ENCODE assay signal across 12 mouse cellular contexts in the genomic region with DNA sequence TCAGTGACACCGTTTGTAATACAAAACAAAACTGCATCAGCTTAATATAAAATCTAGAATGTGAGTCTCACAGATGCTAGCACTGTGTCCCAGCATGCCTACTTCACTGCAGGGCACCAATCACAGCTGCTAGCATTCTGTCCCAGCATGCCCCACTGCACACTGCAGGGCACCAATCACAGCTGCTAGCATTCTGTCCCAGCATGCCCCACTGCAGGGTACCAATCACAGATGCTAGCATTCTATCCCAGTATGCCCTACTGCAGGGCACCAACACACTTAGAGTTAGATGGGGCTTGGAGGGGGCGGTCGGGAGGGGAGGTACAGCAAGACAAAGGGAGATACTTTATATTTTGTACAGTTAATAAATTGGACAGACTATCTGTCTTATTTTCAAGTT. TPM values are rescaled to one million over a fixed set of nuclear protein-coding genes. Genes with fewer than 3 reads are reported as not detected.
A peak's percentile ranks its signal among the peaks of the same experiment; 100 is the strongest.
DNase-seq lines count a peak whose midpoint lies in the region; ATAC-seq and TF ChIP-seq lines count a peak whose summit lies in the region.
"Had no signal": no experiment of that assay in that cellular context is flagged by ENCODE, and none has a peak within 500 bp of the region (broad histone marks: within the 10 kb centered on the region; RNA-seq: fewer than 3 reads in every experiment).

No protein-coding gene starts in this region.

- no peak overlapping the region for H3ac ChIP-seq in myocyte (ENCODE audit: control insufficient read depth, insufficient read length)

- 61% methylated on average over 3 of the region's 3 CpGs for WGBS in midbrain, embryonic 13.5 days
- 68% methylated on average over 3 of the region's 3 CpGs for WGBS in midbrain, embryonic 10.5 days
- WGBS in forebrain, postnatal 0 days = 52% methylated on average over 3 of the region's 3 CpGs

- no peak overlapping the region for H3K4me2 ChIP-seq in midbrain, embryonic 13.5 days (replicated peaks)
- H3K4me2 ChIP-seq in forebrain, postnatal 0 days (ENCODE audit: low read depth) = no peak overlapping the region
- H3K4me2 ChIP-seq in myocyte (ENCODE audit: low read depth) = peak overlapping the region; percentile 56
- H3K4me2 ChIP-seq: heart, embryonic 11.5 days had no signal

- H3K9me3 ChIP-seq in midbrain, embryonic 13.5 days = no peaks in the 10 kb centered on the region
- no peaks in the 10 kb centered on the region for H3K9me3 ChIP-seq in midbrain, embryonic 10.5 days (replicated peaks)
- no peaks in the 10 kb centered on the region for H3K9me3 ChIP-seq in forebrain, postnatal 0 days (ENCODE audit: low read length)

- peak; percentile 80 for ATAC-seq in midbrain, embryonic 13.5 days
- peak; percentile 82 for ATAC-seq in forebrain, postnatal 0 days
- ATAC-seq: Patski had no signal

- peaks cover 9% of the 10 kb centered on the region for H3K4me1 ChIP-seq in midbrain, embryonic 13.5 days (replicated peaks)
- peaks cover 9% of the 10 kb centered on the region for H3K4me1 ChIP-seq in midbrain, embryonic 10.5 days
- H3K4me1 ChIP-seq in forebrain, postnatal 0 days (ENCODE audit: insufficient read depth) = no peaks in the 10 kb centered on the region

- no peaks in the 10 kb centered on the region for H3K36me3 ChIP-seq in midbrain, embryonic 13.5 days
- no peaks in the 10 kb centered on the region for H3K36me3 ChIP-seq in midbrain, embryonic 10.5 days
- H3K36me3 ChIP-seq in forebrain, postnatal 0 days (ENCODE audit: insufficient read depth) = no peaks in the 10 kb centered on the region
- no peaks in the 10 kb centered on the region for H3K36me3 ChIP-seq in myocyte (ENCODE audit: control insufficient read depth, insufficient read depth)

- H3K4me3 ChIP-seq in midbrain, embryonic 13.5 days (replicated peaks) = no peak overlapping the region
- H3K4me3 ChIP-seq in midbrain, embryonic 10.5 days = no peak overlapping the region
- no peak overlapping the region for H3K4me3 ChIP-seq in forebrain, postnatal 0 days (ENCODE audit: low read depth, low read length)
- no peak overlapping the region for H3K4me3 ChIP-seq in myocyte

- H3K79me2 ChIP-seq in myocyte (ENCODE audit: control insufficient read depth, insufficient read depth) = no peaks in the 10 kb centered on the region

- TF ChIP-seq CTCF in forebrain, postnatal 0 days (IDR thresholded peaks at IDR 0.05; ENCODE audit: low read depth) = no peak

- no peaks in the 10 kb centered on the region for H3K27me3 ChIP-seq in midbrain, embryonic 13.5 days
- H3K27me3 ChIP-seq in midbrain, embryonic 10.5 days (ENCODE audit: low read depth, poor library complexity, severe bottlenecking) = no peaks in the 10 kb centered on the region
- H3K27me3 ChIP-seq in forebrain, postnatal 0 days (ENCODE audit: insufficient read depth, low read length) = no peaks in the 10 kb centered on the region
- H3K27me3 ChIP-seq in myocyte (ENCODE audit: control insufficient read depth, insufficient read depth, insufficient read length) = no peaks in the 10 kb centered on the region

- no peak for TF ChIP-seq POLR2A in myocyte (IDR thresholded peaks at IDR 0.05; ENCODE audit: insufficient read length, low read depth)

- H3K27ac ChIP-seq in midbrain, embryonic 13.5 days = no peak overlapping the region; the same call in 1 of the 2 replicates
- no peak overlapping the region for H3K27ac ChIP-seq in midbrain, embryonic 10.5 days (replicated peaks)
- H3K27ac ChIP-seq in forebrain, postnatal 0 days (ENCODE audit: low read depth, low read length) = no peak overlapping the region

- DNase-seq in midbrain, embryonic 10.5 days (ENCODE audit: low spot score) = no peak
- DNase-seq in R1 (ENCODE audit: low read depth, low spot score) = peak; percentile 23
- no peak for DNase-seq in forebrain, postnatal 0 days
- no peak for DNase-seq in urinary bladder, adult 18-20 months (ENCODE audit: low spot score in 2 of 2)
- DNase-seq in urinary bladder, adult 2 months (ENCODE audit: low spot score) = no peak
- DNase-seq: cerebellum, adult 11-12 months; gastrocnemius, postnatal 25 days; thymus, adult 18-20 months had no signal

- H3K9ac ChIP-seq in midbrain, embryonic 13.5 days (replicated peaks) = no peak overlapping the region
- no peak overlapping the region for H3K9ac ChIP-seq in forebrain, postnatal 0 days

TF ChIP-seq in myocyte, 11 proteins besides CTCF, POLR2A, EP300 and RAD21:
- TF ChIP-seq MYOD1 (IDR thresholded peaks at IDR 0.05; ENCODE audit: control insufficient read depth in 1 of 3, insufficient read length in 2 of 3, low read depth in 2 of 3) = peak in 1 of 3 experiments; percentile 37
- no peak for TF ChIP-seq SRF (IDR thresholded peaks at IDR 0.05; ENCODE audit: control insufficient read depth, insufficient read length, low read depth)
- no peak for TF ChIP-seq E2F4 (IDR thresholded peaks at IDR 0.05; ENCODE audit: insufficient read depth)
- TF ChIP-seq MYOG (IDR thresholded peaks at IDR 0.05; ENCODE audit: control insufficient read depth in 1 of 3, insufficient read depth in 1 of 3, insufficient read length in 2 of 3, low read depth in 2 of 3) = peak in 1 of 3 experiments; percentile 15
- TF ChIP-seq TCF3 (IDR thresholded peaks at IDR 0.05; ENCODE audit: insufficient read length, low read depth) = no peak
TF ChIP-seq in myocyte: peak in this region for 2.

RNA-seq across cellular contexts. Expression of gene Tnfrsf13b, which starts 35.4 kb away (rescaled TPM):
- 0.77 and 1.0 TPM in 2 replicates for polyA plus RNA-seq in midbrain, embryonic 13.5 days (2015; fragmentation: Nextera tagmentation; extraction: Ambion mirVana)
- 1.2 TPM in 2 replicates for polyA plus RNA-seq in midbrain, embryonic 10.5 days (2016; fragmentation: Nextera tagmentation; extraction: Ambion mirVana)
- total RNA-seq in forebrain, postnatal 0 days (2014; rRNA removed) = 1.1 and 4.2 TPM in 2 replicates
- 0.83 and 1.4 TPM in 2 replicates for polyA plus RNA-seq in forebrain, postnatal 0 days (2015; fragmentation: Nextera tagmentation; extraction: Ambion mirVana)
- 0.04 TPM for polyA plus RNA-seq in myocyte (2012; fragmentation: generic; extraction: Trizol)
- 3.5 and 4.3 TPM in 2 replicates for polyA plus RNA-seq in urinary bladder, adult 2 months (2012; rRNA removed)
- polyA plus RNA-seq: Patski had no signal
